Mouse (Mus musculus) heart, postnatal 0 days (tissue): ENCODE data around the gene Adam23.

Experiments used
- CTCF ChIP-seq: IDR thresholded peaks from 2 replicates; pipeline ENCODE4 v1.5.1; 2016; ENCODE audit warnings: antibody characterized with exemption, control low read depth, low read depth
- EP300 ChIP-seq: IDR thresholded peaks from 2 replicates; pipeline ENCODE4 v1.6.1; 2016; ENCODE audit warnings: antibody characterized with exemption, low read depth

DNA sequence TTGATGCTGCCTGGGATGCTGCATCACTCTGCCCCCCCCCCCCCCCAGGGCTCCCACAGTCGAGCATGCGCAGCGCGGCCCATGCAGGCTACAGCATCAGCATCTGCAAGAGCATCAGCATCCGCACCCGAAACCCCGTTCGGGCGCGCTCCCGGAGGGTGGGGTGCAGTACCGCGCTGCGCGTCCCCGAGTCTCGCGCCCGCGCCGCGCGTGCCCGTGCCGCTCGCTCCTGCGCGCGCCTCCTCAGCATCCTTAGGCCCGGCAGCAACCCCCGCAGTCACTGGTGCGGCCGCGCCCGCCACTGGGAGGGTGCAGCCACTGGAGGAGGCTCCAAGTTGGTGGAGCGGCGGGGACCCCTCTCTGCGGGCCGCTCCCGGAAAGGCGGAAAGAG lies at the start of gene Adam23:
- TF ChIP-seq CTCF: no peak
- TF ChIP-seq EP300: no peak
